Mouse (Mus musculus) layer of hippocampus, adult 18-20 months (tissue): ENCODE measurements at regions not wholly inside any gene's neighbourhood (a gene's known extent, or its start where the extent isn't known, plus 50 kb on each side); places are given as distances from the start of the nearest gene placed in this dataset.
"Not testable (repeated sequence)": the region's sequence is repeated elsewhere in the genome, so short reads cannot be mapped to it uniquely, and the experiment has no call there.

Experiments
- DNase-seq, 2 experiments: peaks; one replicate each; pipeline ENCODE4 v3.0.0; 2022; ENCODE audit warnings: low spot score in 2 of 2

DNA sequence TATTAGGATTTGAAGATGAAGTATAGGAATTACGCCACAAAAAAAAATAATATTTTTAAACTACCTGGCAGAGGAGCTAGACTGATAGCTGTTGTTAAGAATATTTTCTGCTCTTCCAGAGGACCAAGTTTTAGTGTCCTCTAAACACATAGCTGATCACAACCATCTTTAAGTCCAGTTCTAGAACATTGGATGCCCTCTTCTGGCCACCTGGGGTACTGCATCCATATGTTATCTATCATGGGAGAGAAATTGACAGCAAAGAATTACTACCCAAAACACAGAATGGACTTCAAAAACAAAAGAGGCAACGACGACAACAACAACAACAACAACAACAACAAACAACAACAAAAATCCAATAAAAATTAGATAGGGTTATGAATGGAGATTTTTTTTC, 71.0 kb upstream of the Prl4a1 start:
- peak; percentile 23 to 64 for DNase-seq

DNA sequence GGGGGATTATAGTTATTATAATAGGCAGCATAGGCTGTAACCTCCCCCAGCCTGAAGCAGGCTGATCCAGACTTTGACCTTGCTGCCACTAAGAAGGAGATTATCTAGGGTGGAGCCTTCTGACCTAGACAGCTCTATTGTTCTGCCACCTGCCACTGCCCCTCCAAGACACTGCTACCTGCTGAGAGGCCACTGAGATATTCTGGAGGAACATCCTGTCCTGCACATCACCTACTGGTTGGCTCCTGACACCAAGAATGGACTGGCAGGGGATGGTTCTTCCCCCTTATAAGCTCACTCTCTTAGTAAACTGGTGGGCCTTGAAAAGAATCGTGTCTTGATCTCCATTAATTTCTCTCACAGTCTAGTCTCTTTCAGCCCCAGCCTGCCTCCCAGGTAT, 55.6 kb upstream of the Prl4a1 start:
- DNase-seq: not testable (repeated sequence)

- DNase-seq: not testable (repeated sequence)
Measured at GRCm38 (mm10) chr13:27962381-27962780, 53.6 kb upstream of the Prl4a1 start.

DNA sequence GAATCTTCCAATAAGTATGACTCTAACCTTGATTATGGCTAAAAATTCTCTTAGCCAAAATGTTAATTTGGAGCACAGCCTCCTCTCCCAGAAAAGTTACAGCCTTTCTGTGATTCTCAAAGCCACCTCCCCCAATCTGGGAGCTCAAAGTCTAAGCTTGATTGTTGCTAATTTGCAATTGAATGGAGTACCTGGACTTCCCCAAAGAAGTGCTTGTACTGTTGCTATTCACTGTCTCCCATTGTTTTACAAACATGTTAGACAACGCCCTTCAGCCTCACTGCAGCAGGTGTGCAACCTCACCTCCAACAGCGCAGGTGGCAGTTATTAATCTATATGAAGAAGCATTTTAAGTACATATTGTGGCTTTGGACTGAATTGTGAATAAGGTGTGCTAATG, 50.0 kb upstream of the Prl4a1 start:
- DNase-seq: not testable (repeated sequence)
